Mouse (Mus musculus): ENCODE measurements around the gene Grid1. TPM values are rescaled to one million over a fixed set of nuclear protein-coding genes. Genes with fewer than 3 reads are reported as not detected.

The Grid1 gene
- total RNA-seq, 2 experiments from 2014 or later = not detected

GRCm38 (mm10) chr14:34972930-34973329, 153.0 kb downstream of the Grid1 start:
- no peak for DNase-seq
- intact Hi-C loops (cut with DNase I) = no loop called here

DNA sequence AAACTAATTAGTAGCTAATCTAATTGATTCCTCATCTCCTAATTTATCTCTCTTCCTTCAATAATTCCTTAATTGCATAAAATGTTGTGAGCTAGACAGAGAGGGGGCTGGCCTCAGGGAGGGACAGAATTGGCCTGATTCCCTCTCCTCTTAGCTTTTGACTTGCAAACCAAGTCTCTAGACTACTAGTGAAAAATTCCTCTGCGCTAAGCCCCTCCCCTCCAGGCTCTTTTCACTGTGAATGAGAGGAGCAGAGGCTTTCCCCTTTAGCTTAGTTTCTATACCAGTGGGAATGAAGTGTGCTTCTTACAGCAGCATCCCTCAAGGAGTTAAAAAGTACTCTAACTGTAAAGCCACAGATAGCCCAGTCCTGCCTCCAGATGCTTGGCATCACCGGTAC, 160.8 kb downstream of the Grid1 start:
- intact Hi-C loops (cut with DNase I) = no loop called here
- no peak for DNase-seq

DNA sequence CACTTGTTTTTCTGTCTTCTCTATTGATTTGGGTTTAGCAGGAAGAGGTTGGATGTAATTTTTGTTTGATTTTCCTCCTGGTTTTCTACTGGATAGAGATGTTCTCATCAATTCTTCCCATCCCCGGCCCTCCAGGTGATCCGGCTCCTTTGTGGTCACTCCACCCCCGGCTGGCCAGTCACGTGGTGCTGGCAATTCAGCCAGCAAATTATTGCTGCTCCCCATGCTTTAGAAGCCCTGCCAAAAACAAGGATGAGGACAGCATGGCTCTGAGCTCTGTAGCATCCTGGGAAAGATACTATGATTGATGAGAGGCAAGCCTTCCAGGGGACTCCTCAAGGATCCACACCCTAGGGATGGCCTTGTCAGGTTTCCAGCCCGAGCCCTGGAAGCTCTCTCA, 169.2 kb downstream of the Grid1 start:
- intact Hi-C loops (cut with DNase I) = no loop called here
- DNase-seq = no peak

- DNase-seq = no peak
- intact Hi-C loops (cut with DNase I) = no loop called here
These were observed 186.8 kb downstream of the Grid1 start for GRCm38 (mm10) chr14:35006736-35007135.

- DNase-seq = no peak
- intact Hi-C loops (cut with DNase I) = no loop called here
These were observed 188.8 kb downstream of the Grid1 start for GRCm38 (mm10) chr14:35008674-35009073.

DNA sequence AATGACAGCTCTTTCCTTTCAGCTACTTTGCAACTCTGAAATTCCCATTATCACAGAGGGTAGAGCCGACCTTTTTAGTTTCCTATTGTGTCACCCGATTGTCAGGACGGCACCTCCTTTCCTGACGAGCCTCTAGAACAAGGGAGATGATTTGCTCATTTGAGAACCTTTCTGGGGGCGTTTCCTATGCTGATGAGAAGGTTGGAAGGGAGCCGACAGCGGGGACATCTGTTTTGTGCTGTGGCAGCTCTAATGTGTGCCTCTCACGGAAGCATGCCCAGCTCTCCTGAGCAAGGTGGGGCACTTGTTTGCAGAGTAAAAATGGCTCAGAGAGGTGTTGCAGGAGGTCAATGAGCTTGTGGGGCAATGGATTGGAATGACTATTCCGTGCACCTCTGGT, 189.2 kb downstream of the Grid1 start:
- intact Hi-C loops (cut with DNase I) = no loop called here
- DNase-seq = peak; percentile 5 to 13

- intact Hi-C loops (cut with DNase I) = no loop called here
- no peak for DNase-seq
These were observed 206.8 kb downstream of the Grid1 start for GRCm38 (mm10) chr14:35026686-35027085.

DNA sequence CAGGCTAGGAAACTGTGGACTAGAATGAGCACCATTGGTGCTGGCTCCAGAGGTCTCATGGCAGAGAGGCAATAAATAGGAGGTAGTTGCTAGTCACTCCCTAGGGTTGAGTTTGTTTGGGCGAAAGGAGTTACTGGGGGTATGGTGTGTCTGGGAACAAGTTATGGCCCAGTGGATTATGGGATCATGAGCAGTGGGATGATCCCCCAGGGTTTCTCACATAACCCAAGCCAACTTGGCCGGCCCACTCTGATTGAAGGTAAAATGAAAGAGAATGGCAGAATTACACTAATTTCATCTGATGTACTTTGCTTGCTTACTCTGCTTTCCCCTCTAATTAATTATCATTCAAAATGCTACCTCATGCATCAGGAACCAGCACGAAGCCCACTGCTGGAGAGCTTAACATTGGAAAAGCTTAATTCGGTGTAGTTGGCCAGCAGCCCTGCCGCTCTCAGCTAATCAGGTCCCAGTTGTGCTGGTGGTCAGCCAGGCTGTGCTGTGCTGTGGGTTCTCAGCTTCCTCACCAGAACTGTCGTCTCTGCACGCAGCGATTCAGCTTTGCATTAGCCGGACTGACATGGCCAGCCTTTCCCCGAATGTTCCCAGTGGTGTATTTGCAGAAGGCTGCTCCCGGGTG, 207.7 kb downstream of the Grid1 start:
- intact Hi-C loops (cut with DNase I) = no loop called here

GRCm38 (mm10) chr14:35029626-35030025, 209.7 kb downstream of the Grid1 start:
- DNase-seq = no peak

More for the DNA sequence above, 207.7 kb downstream of the Grid1 start:
- no peak for DNase-seq

DNA sequence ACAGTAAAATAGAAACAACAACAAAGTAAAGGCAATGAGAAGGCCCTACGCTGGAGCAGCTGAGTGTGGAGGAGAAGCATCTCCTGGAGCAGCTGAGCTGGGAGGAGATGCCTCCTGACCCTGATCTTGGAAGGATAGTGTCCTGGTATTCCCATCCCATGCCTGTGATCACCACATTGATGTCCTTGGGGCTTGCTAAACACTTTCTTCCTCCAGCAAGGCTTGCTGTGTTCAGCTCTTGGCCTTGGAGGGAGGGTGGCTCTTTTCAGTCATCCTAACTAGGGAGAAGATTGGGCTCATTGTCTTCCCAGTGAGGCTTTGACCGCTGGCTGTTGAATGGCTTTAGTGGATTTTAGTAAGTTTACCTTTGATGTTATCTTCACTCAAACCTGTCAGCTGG, 210.4 kb downstream of the Grid1 start:
- intact Hi-C loops (cut with DNase I) = no loop called here
- no peak for DNase-seq

More at GRCm38 (mm10) chr14:35029626-35030025, 209.7 kb downstream of the Grid1 start:
- intact Hi-C loops (cut with DNase I) = no loop called here

- intact Hi-C loops (cut with DNase I) = no loop called here
- no peak for DNase-seq
These were observed 212.4 kb downstream of the Grid1 start for GRCm38 (mm10) chr14:35032283-35032682.

DNA sequence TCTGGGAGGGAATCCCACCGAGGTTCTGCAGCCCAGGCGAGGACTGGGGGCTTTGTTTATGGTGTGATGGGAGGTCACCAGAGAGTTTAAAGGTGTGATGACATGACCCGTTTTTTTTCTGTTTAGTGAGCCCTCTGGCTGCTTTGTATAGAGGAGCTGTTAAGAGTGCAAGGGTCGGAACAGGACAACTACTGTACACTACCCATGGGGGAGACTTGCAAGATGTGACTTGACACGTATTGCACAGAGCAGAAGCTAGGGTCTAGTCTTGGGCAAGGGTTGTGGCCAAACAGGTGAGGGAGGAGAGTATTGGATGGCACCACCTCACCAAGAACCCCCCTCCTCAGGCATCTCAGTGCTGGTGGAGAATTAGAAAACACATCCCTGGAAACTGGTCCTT, 224.4 kb downstream of the Grid1 start:
- DNase-seq = no peak
- intact Hi-C loops (cut with DNase I) = no loop called here

DNA sequence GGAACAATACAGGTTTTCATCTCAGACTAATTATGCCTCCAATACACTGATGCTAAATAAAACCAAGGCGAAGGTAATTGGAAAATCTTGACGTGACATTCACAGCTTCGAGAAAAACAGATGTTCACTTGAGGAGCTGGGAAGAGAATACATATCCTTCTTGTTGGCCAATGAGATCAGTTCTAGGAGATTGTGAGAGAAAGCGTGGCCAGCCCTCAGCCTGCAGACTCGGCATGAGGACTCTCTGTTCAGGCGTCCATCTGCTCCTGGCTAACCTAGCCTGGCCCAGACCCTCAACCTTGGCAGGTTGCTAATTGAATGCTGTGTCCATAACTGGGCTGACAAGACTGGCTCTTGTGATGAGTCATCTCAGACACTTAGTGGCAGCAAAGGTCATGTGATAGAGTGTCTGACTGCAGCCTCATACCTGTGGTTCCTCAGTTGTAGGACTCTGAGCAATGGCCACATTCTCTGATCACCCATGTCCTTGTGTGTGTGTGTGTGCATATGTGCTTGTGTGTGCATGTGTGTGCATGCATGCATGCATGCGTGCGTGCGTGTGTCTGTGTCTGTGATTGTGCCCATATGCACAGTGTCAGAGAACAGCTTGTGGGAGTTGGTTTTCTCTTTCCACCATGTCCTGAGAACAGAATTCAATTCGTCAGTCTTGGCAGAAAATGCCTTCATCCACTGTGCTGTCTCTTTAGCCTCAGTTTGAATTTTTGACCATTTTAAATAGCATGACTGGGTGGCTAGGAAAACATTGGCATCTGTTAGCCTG, 225.2 kb downstream of the Grid1 start:
- intact Hi-C loops (cut with DNase I) = no loop called here

GRCm38 (mm10) chr14:35049231-35049630, 229.3 kb downstream of the Grid1 start:
- no peak for DNase-seq
- intact Hi-C loops (cut with DNase I) = no loop called here

More for the DNA sequence above, 225.2 kb downstream of the Grid1 start:
- DNase-seq = no peak

GRCm38 (mm10) chr14:35054139-35054538, 234.2 kb downstream of the Grid1 start:
- intact Hi-C loops (cut with DNase I) = no loop called here
- DNase-seq = no peak

DNA sequence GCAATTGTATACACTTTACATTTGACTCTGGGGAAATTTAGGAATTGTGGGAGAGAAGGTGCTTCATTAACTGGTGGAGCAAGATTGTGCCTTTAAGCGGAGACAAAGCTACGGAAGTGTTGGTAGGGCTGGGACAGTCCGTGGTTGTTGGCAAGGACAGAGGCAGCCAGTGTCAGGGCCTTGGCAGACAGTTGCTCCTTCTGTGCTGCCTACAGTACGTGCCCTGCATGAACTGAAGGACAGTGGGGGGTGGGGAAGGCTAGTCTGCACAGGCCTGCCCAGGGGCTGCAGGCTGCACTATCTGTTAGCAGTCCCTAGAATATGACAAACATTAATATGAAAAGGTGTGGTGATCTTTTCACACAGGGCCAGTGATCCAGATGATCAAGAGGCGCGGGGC, 254.7 kb downstream of the Grid1 start:
- DNase-seq = peak; percentile 21 to 29
- intact Hi-C loops (cut with DNase I) = no loop called here

GRCm38 (mm10) chr14:35079954-35080353, 260.0 kb downstream of the Grid1 start:
- intact Hi-C loops (cut with DNase I) = no loop called here
- no peak for DNase-seq

DNA sequence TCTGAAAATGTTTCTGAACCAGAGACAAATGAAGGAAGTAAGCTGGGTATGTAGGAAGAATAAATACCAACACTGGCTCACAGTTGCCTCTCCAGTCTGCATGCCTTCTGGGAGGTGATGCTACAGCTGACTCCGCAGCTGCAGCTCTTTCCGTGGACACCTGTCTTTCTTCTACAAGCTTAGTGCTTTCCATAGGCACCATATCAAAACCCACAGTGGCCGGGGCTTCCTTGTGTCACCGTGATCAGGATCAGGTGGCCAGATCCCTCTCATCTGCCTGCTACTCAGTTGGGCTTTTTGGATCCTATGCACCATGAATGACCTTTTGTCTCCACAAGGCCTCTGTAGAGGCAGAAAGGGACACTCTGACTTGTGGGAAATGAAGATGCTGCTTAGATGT, 272.7 kb downstream of the Grid1 start:
- DNase-seq = no peak
- intact Hi-C loops (cut with DNase I) = no loop called here

- intact Hi-C loops (cut with DNase I) = no loop called here
- DNase-seq = no peak
These were observed 273.8 kb downstream of the Grid1 start for GRCm38 (mm10) chr14:35093561-35094186.

- intact Hi-C loops (cut with DNase I) = no loop called here
- DNase-seq = no peak
These were observed 275.7 kb downstream of the Grid1 start for GRCm38 (mm10) chr14:35095506-35096059.

- intact Hi-C loops (cut with DNase I) = no loop called here
- DNase-seq = peak; percentile 69 to 72
These were observed 276.2 kb downstream of the Grid1 start for GRCm38 (mm10) chr14:35096085-35096484.
